Mouse (Mus musculus) left cerebral cortex, postnatal 36 days (tissue): ENCODE data around the gene Tubb2b. TPM values are rescaled to one million over a fixed set of nuclear protein-coding genes. Genes with fewer than 3 reads are reported as not detected.
A peak's percentile ranks its signal among the peaks of the same experiment; 100 is the strongest.
"Not testable (repeated sequence)": the region's sequence is repeated elsewhere in the genome, so short reads cannot be mapped to it uniquely, and the experiment has no call there.

Source experiments
- DNase-seq, 2 experiments: peaks; one replicate each; pipeline ENCODE4 v3.0.0; 2021 to 2022; ENCODE audit warnings: low spot score in 2 of 2, mixed read lengths in 1 of 2
- intact Hi-C: fragments of 180-260 bp; cut with DNase I; formaldehyde crosslinking; loops from one replicate; pipeline ENCODE4 v1.15.1; 2025
- total RNA-seq, 2 experiments: library from RNA; stranded (reverse); gene quantifications; 2 replicates each; pipeline ENCODE4 v1.2.3; 2021

The Tubb2b gene
- total RNA-seq, 2 experiments from 2014 or later: 174 to 183 TPM

DNA sequence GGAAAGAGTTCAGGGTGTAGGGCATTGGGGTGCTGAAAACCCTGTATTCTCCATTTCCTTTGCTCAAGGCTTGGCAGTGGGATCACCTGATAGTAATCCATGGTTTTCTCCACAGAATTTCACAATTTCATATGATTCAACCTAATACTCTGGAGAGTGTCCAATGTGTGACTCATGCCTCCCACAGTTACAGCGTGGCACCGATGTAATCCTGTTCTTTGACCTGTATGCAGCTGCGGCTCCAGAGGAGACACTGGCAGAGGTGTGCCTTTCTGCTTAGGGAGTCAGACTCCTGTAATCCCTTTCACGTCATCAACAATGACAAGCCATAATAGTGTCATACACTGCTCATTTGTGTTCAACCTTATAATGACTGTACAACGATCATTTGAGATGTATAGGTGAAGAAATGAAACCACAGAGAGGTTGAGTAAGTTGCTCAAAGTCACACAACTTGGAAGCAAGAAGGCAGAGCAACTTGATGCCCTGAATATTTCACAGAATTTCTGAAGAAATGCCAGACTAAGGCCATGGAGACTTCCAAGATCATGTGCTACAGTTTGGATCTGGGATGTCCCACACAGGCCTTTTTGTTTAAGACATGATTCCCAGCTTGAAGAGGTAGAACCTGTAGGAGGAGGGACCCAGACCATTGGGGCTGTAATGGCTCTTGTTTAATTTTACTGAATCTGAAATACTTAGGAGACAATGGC, 17.7 kb downstream of the Tubb2b start:
- intact Hi-C loops: no loop called here
- no peak for DNase-seq

GRCm38 (mm10) chr13:34111878-34112277, 18.4 kb downstream of the Tubb2b start:
- DNase-seq: no peak
- intact Hi-C loops: no loop called here

DNA sequence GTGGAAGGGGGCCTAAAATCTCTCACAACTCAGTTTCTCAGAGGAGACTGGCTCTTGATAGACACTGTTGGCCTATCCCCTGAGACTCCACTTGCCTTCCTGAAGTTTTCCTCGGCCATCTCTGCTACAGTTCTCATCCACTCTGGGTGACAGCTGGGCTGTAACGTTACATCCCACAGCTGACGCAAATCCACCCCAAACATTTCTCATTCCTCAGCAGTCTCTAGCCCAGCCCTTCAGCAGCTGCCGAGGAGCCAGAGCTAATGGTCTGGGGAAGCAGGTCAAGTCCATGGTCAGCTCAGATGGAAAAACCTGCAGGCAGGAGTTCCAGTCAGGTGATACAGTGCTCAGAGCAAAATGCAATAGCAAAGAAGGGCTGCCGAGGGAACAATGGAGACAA, 19.2 kb downstream of the Tubb2b start:
- intact Hi-C loops: no loop called here
- no peak for DNase-seq

- intact Hi-C loops: no loop called here
These were observed 20.6 kb downstream of the Tubb2b start for GRCm38 (mm10) chr13:34109677-34110058.

DNA sequence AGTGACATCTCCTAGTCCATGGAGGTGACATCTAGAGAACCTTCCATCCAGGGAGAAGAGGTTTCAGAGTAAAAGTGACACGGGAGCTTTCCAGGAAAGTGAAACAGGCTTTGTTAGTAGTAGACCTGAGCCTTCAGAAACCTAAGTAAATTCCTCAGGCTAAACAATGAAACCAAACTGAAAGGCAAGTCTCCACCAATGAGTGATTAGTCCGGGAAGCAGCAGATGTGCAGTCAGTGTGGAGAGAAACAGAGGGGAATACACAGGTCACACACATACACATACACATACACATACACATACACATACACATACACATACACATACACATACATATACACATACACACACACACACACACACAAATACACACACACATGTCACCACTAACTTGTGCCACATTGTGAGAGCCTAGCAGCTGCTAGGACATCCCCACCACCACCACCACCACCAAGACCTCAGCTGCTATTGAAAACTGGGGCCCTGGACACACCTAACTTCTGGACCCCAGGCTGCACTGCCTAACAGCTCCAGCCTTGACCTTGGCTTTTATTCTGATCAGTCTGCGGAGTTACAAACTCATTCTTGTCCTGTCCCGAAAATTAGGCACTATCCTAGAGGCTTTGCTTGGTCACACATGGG, 21.1 kb downstream of the Tubb2b start:
- intact Hi-C loops: no loop called here
- no peak for DNase-seq

More at GRCm38 (mm10) chr13:34109677-34110058, 20.6 kb downstream of the Tubb2b start:
- no peak for DNase-seq

DNA sequence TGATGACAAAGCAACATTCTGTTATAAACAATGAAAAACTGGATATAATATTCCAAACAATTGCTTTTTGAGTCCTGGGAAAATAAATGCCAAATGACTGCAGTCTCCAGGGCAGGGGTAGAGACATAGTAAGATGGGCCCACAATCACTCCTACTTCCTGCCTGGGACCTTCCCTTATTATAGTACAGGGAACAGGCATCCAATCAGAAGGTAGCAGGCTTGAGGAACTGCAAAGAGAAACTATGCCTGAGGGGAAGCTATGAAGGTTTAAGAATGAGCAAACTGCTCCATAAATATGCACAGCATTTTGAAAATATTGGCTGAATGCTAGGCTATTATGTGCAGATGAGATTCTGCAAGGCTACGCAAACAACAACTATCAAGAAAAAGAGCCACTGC, 23.3 kb downstream of the Tubb2b start:
- no peak for DNase-seq
- intact Hi-C loops: no loop called here

DNA sequence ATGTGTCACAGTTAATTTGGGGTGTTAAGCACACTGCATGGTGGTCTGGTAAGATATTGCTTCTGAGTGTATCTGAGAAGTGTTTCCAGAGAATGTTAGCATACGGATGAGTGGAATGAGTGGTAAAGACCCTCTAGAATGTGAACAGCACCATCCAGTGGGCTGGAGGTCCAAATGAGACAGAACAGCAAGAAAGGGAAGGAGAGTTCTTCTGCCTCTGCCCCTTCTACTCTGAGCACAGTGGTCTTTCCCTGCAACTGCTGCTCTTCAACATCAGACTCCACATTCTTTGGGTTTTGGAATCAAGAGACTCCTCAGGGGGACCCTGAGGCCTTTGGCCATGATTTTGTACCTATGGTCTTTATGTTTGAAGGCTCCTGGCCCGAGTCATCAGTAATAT, 24.0 kb downstream of the Tubb2b start:
- intact Hi-C loops: no loop called here
- no peak for DNase-seq

DNA sequence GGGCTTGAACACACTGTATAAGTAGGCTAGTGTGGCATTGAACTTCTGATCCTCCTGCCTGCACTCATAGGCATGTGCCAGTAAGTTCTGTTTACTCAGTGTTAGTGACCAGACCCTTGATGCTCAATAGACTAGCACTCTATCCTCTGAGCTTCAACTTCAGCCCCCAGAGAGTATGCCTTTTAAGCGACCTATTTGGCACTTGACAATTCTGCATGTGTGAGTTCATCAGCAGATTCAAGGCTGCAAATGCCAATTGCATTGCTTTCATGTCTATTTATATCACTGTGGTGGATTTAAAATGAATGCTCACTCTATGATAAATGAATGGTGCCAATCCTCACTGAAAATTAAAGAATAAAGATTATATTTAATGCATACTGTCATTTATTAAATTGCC, 24.9 kb downstream of the Tubb2b start:
- DNase-seq: no peak
- intact Hi-C loops: no loop called here

DNA sequence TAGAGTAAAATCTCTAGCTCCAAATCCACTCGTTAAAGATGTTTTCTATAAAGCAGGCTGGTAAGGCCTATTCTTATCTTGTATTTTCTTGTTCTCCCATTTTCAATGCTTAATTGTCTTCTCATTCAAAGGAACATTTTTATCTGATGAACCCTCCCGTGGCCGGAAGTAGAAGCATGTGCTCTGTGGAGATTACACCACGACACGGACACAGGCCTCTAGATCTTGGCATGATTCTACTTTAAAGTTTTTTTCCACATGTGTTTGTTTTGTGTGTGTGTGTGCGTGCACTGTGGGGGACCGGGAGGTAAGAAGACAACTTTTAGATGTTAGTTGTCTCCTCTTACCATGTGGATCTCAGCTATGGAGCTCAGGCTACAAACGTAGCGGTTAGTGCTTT, 28.4 kb downstream of the Tubb2b start:
- intact Hi-C loops: no loop called here
- no peak for DNase-seq

GRCm38 (mm10) chr13:34101247-34101646, 29.0 kb downstream of the Tubb2b start:
- intact Hi-C loops: no loop called here
- DNase-seq: no peak

DNA sequence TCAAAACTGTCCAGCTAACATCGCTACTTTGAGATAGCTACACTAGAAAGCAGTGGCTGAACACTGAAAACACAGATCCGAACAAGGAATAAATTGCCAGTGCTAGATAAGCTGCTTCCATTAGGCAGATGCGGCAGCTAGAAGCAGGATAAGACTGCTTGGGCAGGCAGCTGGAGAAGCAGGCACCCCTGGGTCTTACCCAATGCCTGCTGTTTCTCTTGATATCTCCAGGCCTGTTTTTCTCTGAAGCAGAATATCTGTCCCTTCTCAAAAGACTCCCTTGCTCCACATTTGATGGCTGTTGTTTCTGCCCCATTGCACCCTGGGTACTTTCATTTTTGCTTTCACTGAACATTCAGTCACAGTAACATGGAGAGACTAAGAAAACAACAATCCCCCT, 29.5 kb downstream of the Tubb2b start:
- intact Hi-C loops: no loop called here
- DNase-seq: no peak

DNA sequence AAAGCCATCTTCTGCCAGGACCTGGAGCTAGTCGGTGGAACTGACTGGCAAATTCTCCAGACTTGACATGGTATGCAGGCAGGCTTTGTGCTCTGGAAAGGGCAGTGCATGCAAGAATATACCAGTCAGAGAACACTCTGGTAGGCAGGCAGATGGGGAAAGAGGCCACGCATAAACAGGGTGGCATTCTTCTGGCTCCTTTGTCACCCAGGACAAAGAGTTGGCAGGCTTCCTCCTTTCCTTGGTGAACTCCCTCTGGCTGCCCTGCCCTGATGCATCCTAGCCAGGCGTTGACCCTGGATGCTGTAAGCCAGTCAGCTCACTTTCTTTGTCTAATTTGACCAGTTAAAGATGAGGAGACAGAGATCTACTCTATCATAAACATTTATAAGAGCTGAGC, 33.2 kb downstream of the Tubb2b start:
- no peak for DNase-seq
- intact Hi-C loops: no loop called here

- intact Hi-C loops: loop anchor here (1.0 kb wide), 1 partner anchor 38 kb away; no protein-coding TSS in a partner anchor
- DNase-seq: no peak
These were observed 33.8 kb downstream of the Tubb2b start for GRCm38 (mm10) chr13:34096455-34096854.

- intact Hi-C loops: loop anchor here (1.0 kb wide), 1 partner anchor 39 kb away; no protein-coding TSS in a partner anchor
- peak; percentile 75 to 80 for DNase-seq
These were observed 34.5 kb downstream of the Tubb2b start for GRCm38 (mm10) chr13:34095542-34096435.

GRCm38 (mm10) chr13:34089358-34089757, 40.9 kb downstream of the Tubb2b start:
- DNase-seq: no peak
- intact Hi-C loops: loop anchor here (5.0 kb wide), 1 partner anchor 42 kb away; no protein-coding TSS in a partner anchor

- no peak for DNase-seq
- intact Hi-C loops: loop anchor here (5.0 kb wide), 1 partner anchor 42 kb away; no protein-coding TSS in a partner anchor
These were observed 41.4 kb downstream of the Tubb2b start for GRCm38 (mm10) chr13:34088871-34089288.

DNA sequence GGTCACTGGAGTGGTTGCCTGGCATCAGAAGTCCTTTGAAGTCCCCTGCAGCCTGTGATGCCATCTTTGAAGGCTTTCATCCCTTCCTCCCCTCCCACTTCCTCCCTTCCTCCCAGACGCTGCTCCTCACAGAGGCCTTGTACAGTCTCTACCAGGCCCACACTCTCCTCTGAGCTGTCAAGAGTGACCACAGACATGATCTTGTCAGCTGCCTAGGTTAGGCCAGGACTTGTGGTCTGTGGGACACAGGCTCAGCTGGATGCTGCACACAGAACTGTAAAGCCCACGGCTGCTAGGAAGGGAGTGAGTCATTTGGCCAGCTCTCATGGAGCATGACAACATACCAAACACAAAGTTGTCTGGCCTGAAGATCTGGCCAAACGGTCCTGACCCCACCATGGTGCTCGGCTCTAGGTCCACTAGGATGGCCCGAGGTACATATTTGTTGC, 42.0 kb downstream of the Tubb2b start:
- intact Hi-C loops: loop anchor here (5.0 kb wide), 1 partner anchor 41 kb away; no protein-coding TSS in a partner anchor
- not testable (repeated sequence) for DNase-seq

DNA sequence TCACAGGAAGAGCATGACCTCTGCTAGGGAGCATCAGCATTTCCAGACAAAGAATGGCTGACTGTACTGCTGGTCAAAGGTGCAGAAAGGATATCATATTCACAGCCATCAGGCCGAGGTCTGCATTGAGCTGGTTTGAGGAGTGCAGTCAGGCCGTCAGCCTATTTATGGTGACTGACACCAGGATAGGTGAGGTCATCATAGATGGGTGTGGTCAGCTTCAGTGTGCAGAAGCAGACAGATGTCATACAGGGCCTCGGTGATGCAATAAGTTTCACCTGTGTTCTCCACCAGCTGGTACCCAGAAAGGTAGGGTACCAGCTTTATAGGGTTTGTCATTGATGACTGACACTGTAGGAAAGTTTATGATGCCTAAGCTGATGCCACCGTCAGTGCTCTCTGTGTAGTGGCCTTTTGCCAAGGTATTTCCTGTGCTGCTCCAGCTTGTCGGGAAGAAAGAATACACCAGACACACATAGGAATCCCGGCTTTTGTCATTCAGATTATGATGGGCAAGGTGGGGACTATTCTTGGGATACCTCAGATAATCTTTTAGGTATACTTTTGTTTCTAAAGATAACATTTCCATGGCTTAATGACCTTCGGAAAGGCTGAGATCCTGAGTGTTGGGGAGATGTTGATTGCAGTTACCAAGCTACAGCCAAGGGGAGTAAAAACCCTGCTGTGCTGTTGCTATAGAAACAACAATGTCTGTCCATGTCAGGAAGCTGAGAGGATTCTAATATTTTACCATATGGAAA, 43.0 kb downstream of the Tubb2b start:
- DNase-seq: no peak
- intact Hi-C loops: loop anchor here (5.0 kb wide), 1 partner anchor 40 kb away; no protein-coding TSS in a partner anchor

DNA sequence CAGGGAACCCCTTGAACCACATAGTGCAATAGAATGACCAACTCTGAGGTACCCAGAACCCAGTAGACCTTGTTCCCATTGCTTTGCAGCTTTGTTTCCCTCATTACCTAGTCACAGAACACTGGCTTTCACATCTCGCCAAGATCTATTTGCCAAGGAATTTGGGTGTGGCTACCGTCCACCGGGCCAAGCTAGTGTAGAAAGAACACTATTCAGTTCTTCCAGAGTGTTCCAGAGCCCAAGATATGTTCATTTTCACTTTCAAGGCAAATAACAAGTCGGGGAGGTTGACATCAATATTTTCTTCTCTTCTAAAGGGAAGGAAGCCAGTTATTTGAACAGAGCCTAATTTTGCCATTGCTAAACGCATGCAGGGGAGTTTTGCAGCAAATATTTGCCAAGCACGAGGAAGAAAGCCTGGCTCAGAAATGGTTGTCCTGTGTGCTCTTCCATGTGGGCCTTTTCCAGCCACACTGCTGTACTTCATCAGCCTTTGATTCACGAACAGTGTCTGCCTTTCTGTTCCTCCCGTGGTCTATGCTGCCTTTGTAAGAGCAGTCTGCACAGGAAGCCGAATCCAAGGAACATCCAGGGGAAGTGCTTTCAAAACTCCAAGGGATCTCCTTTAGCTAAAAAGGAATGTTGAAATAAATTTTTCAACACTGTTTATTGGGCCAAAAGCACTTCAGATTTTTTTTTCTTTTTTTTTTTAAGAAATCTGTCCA, 46.1 kb downstream of the Tubb2b start:
- intact Hi-C loops: no loop called here
- no peak for DNase-seq
